23 mouse cellular contexts compared by ENCODE assay signal in genomic region chr1:132850809-132851208, GRCm38 (mm10). TPM values are rescaled to one million over a fixed set of nuclear protein-coding genes. Genes with fewer than 3 reads are reported as not detected.
DNase-seq lines count a peak whose midpoint lies in the region; ATAC-seq and TF ChIP-seq lines count a peak whose summit lies in the region.
"Had no signal": no experiment of that assay in that cellular context is flagged by ENCODE, and none has a peak within 500 bp of the region (broad histone marks: within the 10 kb centered on the region; RNA-seq: fewer than 3 reads in every experiment).

No protein-coding gene starts in this region.

- in situ Hi-C loops in ES-E14 (cut with MboI; ENCODE audit: low sequenced_read_pairs in 2 of 2, unreplicated experiment in 2 of 2): no loop called here

- no peak overlapping the region for H3K9ac ChIP-seq in midbrain, embryonic 11.5 days (ENCODE audit: low read length)
- no peak overlapping the region for H3K9ac ChIP-seq in midbrain, postnatal 0 days (replicated peaks; ENCODE audit: low read length, poor library complexity, severe bottlenecking)
- no peak overlapping the region for H3K9ac ChIP-seq in ES-E14 (ENCODE audit: insufficient read depth, low read depth, low read length, poor library complexity, severe bottlenecking)
- H3K9ac ChIP-seq: heart, embryonic 12.5 days; hindbrain, embryonic 12.5 days; hindbrain, embryonic 15.5 days had no signal

- H3K9me3 ChIP-seq in midbrain, embryonic 11.5 days (ENCODE audit: control insufficient read depth, low read length): no peaks in the 10 kb centered on the region; the same call in 1 of the 2 replicates
- H3K9me3 ChIP-seq in midbrain, postnatal 0 days (ENCODE audit: low read length): peaks cover 4% of the 10 kb centered on the region; the same call in 1 of the 2 replicates
- H3K9me3 ChIP-seq in ES-E14 (ENCODE audit: control insufficient read depth, insufficient read depth, low read depth, low read length): peaks cover 3% of the 10 kb centered on the region; the same call in 1 of the 2 replicates
- H3K9me3 ChIP-seq: hindbrain, embryonic 15.5 days had no signal

- ATAC-seq in midbrain, embryonic 11.5 days (ENCODE audit: low FRiP score): no peak
- ATAC-seq in midbrain, postnatal 0 days (ENCODE audit: low FRiP score): no peak
- ATAC-seq: CD4-positive, CD25-positive, alpha-beta regulatory T cell, adult 4 months; forebrain, embryonic 14.5 days; intestine, postnatal 0 days had no signal

- peaks cover 3% of the 10 kb centered on the region; the same call in 1 of the 2 replicates for H3K4me1 ChIP-seq in midbrain, embryonic 11.5 days (ENCODE audit: control insufficient read depth, insufficient read depth, low read length)
- H3K4me1 ChIP-seq in midbrain, postnatal 0 days (ENCODE audit: insufficient read depth, low read length): peaks cover 8% of the 10 kb centered on the region; the same call in 1 of the 2 replicates
- H3K4me1 ChIP-seq in ES-E14 (ENCODE audit: control insufficient read depth in 2 of 2, insufficient read depth in 2 of 2, low read length in 2 of 2, poor library complexity in 1 of 2): peaks cover 12 to 25% of the 10 kb centered on the region in 2 experiments

- no peaks in the 10 kb centered on the region for H3K27me3 ChIP-seq in midbrain, embryonic 11.5 days (ENCODE audit: control insufficient read depth, insufficient read depth, low read length)
- no peaks in the 10 kb centered on the region for H3K27me3 ChIP-seq in midbrain, postnatal 0 days (ENCODE audit: insufficient read depth, low read length)
- H3K27me3 ChIP-seq: heart, embryonic 12.5 days; hindbrain, embryonic 12.5 days; hindbrain, embryonic 15.5 days had no signal

- no peaks in the 10 kb centered on the region for H3K36me3 ChIP-seq in midbrain, embryonic 11.5 days (ENCODE audit: control insufficient read depth, insufficient read depth, low read length)
- no peaks in the 10 kb centered on the region for H3K36me3 ChIP-seq in midbrain, postnatal 0 days (ENCODE audit: insufficient read depth, low read length)
- no peaks in the 10 kb centered on the region; the same call in 1 of the 2 replicates for H3K36me3 ChIP-seq in ES-E14 (ENCODE audit: control insufficient read depth, insufficient read depth, low read length, poor library complexity, severe bottlenecking)
- H3K36me3 ChIP-seq: forebrain, embryonic 10.5 days; heart, embryonic 12.5 days; hindbrain, embryonic 12.5 days; hindbrain, embryonic 15.5 days had no signal

- DNase-seq in midbrain, embryonic 11.5 days (ENCODE audit: low spot score, missing footprints): peak; percentile 21
- no peak for DNase-seq in midbrain, postnatal 0 days (ENCODE audit: low spot score)
- DNase-seq in ES-E14 (ENCODE audit: low read depth, low spot score): peak; percentile 88
- peak; percentile 94 for DNase-seq in ZHBTc4 (ENCODE audit: low read depth, low spot score)
- DNase-seq in lung, postnatal 25 days (ENCODE audit: low spot score): no peak
- DNase-seq in cerebellum, adult 9-11 months: no peak
- DNase-seq: adrenal gland, adult 2 months; adrenal gland, postnatal 36 days; cerebellum, adult 11 months; cerebellum, adult 2 months; cerebellum, postnatal 10 days; gastrocnemius, postnatal 25 days; heart, adult 18-20 months; kidney, adult 2 months had no signal

- no peak overlapping the region for H3K4me3 ChIP-seq in midbrain, embryonic 11.5 days (ENCODE audit: low read depth, low read length)
- no peak overlapping the region for H3K4me3 ChIP-seq in midbrain, postnatal 0 days (ENCODE audit: low read depth, low read length)
- H3K4me3 ChIP-seq in ES-E14 (ENCODE audit: insufficient read depth in 1 of 2, low read depth in 1 of 2, low read length in 2 of 2, poor library complexity in 1 of 2, severe bottlenecking in 1 of 2): no peak overlapping the region
- H3K4me3 ChIP-seq: forebrain, embryonic 10.5 days; heart, embryonic 12.5 days; hindbrain, embryonic 12.5 days; hindbrain, embryonic 15.5 days had no signal

- TF ChIP-seq CTCF in midbrain, postnatal 0 days (IDR thresholded peaks at IDR 0.05): no peak

- no peak overlapping the region for H3K27ac ChIP-seq in midbrain, embryonic 11.5 days (ENCODE audit: low read depth, low read length)
- no peak overlapping the region for H3K27ac ChIP-seq in midbrain, postnatal 0 days (ENCODE audit: low read depth, low read length)
- peak overlapping the region; percentile 63 for H3K27ac ChIP-seq in ES-E14 (ENCODE audit: insufficient read depth, low read depth, low read length, poor library complexity, severe bottlenecking)
- H3K27ac ChIP-seq: forebrain, embryonic 10.5 days; hindbrain, embryonic 12.5 days; hindbrain, embryonic 15.5 days had no signal

- no peak overlapping the region for H3K4me2 ChIP-seq in midbrain, embryonic 11.5 days
- H3K4me2 ChIP-seq in midbrain, postnatal 0 days (ENCODE audit: low read depth, low read length, poor library complexity, severe bottlenecking): no peak overlapping the region
- H3K4me2 ChIP-seq: heart, embryonic 12.5 days; hindbrain, embryonic 12.5 days; hindbrain, embryonic 15.5 days had no signal

- 40% methylated on average over 5 of the region's 5 CpGs for WGBS in midbrain, embryonic 11.5 days
- 32% methylated on average over 5 of the region's 5 CpGs for WGBS in midbrain, postnatal 0 days

TF ChIP-seq in ES-E14, 5 proteins besides CTCF, POLR2A, EP300 and RAD21:
- TF ChIP-seq ZC3H11A (IDR thresholded peaks at IDR 0.05; ENCODE audit: borderline replicate concordance, low read depth, low read length) (no peak), ZNF384 (IDR thresholded peaks at IDR 0.05; ENCODE audit: low read depth, low read length) (no peak), MAFK (IDR thresholded peaks at IDR 0.05; ENCODE audit: insufficient read depth, low read depth, low read length) (no peak), HCFC1 (IDR thresholded peaks at IDR 0.05; ENCODE audit: borderline replicate concordance, insufficient read depth, low read length) (0 out of 2 replicates have a peak, but pooled peaks have one; percentile 26), CHD2 (IDR thresholded peaks at IDR 0.05; ENCODE audit: low read depth, low read length) (peak; percentile 41; the same call in 1 of the 2 replicates)

RNA-seq across cellular contexts. Expression of gene Lrrn2, which starts 29.3 kb away (rescaled TPM):
- polyA plus RNA-seq in midbrain, embryonic 11.5 days (2014; fragmentation: Nextera tagmentation; extraction: Ambion mirVana): 8.0 and 9.4 TPM in 2 replicates
- 44.6 and 48.9 TPM in 2 replicates for total RNA-seq in midbrain, postnatal 0 days (2014; rRNA removed)
- 74.4 and 76.6 TPM in 2 replicates for polyA plus RNA-seq in midbrain, postnatal 0 days (2015; fragmentation: Nextera tagmentation; extraction: Ambion mirVana)
- total RNA-seq in ES-E14 (2012; rRNA removed): 3.0 and 3.4 TPM in 2 replicates
- total RNA-seq: hematopoietic stem cell, adult 5-6 weeks; MEL had no signal
- polyA plus RNA-seq: CD4-positive, CD25-positive, alpha-beta regulatory T cell, adult 4 months had no signal

Comparison
In these comparisons a context has a peak if more than half of its experiments do, and no peak if none do; other contexts are left out.
1. DNase-seq: peak in midbrain, embryonic 11.5 days (single experiment), ES-E14 (single experiment) and ZHBTc4 (single experiment); none in midbrain, postnatal 0 days (single experiment), lung, postnatal 25 days (single experiment) and cerebellum, adult 9-11 months (single experiment).
2. RNA of gene Lrrn2, which starts 29.3 kb away (total RNA-seq): 44.6 to 48.9 TPM in midbrain, postnatal 0 days; 3.0 to 3.4 TPM in ES-E14; every median in the first group is over 10 times any median in the second.